Mouse (Mus musculus) G1E-ER4 (cell line): ENCODE measurements around the gene Epha2. TPM values are rescaled to one million over a fixed set of nuclear protein-coding genes. Genes with fewer than 3 reads are reported as not detected.

ENCODE experiments used
- GATA1 ChIP-seq: IDR thresholded peaks from one replicate; pipeline ENCODE4 v1.8.0; 2012; ENCODE audit warnings: low read length, inconsistent platforms
- polyA plus RNA-seq: library from polyadenylated mRNA; stranded (reverse); fragments of >175 nt; gene quantifications from 2 replicates; pipeline ENCODE4 v1.2.3, GENCODE M21; 2012

The Epha2 gene
- polyA plus RNA-seq, 1 experiment = 0.02 TPM

GRCm38 (mm10) chr4:141311078-141311477 lies 10.0 kb downstream of the Epha2 start:
- TF ChIP-seq GATA1 = no peak

GRCm38 (mm10) chr4:141311506-141311905 lies 10.5 kb downstream of the Epha2 start:
- TF ChIP-seq GATA1 = no peak

- TF ChIP-seq GATA1 = no peak
Observed at GRCm38 (mm10) chr4:141311908-141312307, 10.9 kb downstream of the Epha2 start.

GRCm38 (mm10) chr4:141312513-141313131 lies 11.6 kb downstream of the Epha2 start:
- TF ChIP-seq GATA1 = no peak

GRCm38 (mm10) chr4:141313481-141313880 lies 12.4 kb downstream of the Epha2 start:
- TF ChIP-seq GATA1 = no peak

GRCm38 (mm10) chr4:141313924-141314323 lies 12.9 kb downstream of the Epha2 start:
- no peak for TF ChIP-seq GATA1

- TF ChIP-seq GATA1 = no peak
Observed at GRCm38 (mm10) chr4:141314745-141315144, 13.7 kb downstream of the Epha2 start.

- TF ChIP-seq GATA1 = no peak
Observed at GRCm38 (mm10) chr4:141316023-141316422, 15.0 kb downstream of the Epha2 start.

GRCm38 (mm10) chr4:141316498-141317180 lies 15.6 kb downstream of the Epha2 start:
- TF ChIP-seq GATA1 = no peak

GRCm38 (mm10) chr4:141317914-141318313 lies 16.9 kb downstream of the Epha2 start:
- no peak for TF ChIP-seq GATA1

- TF ChIP-seq GATA1 = no peak
Observed at GRCm38 (mm10) chr4:141322526-141322925, 21.5 kb downstream of the Epha2 start.

- no peak for TF ChIP-seq GATA1
Observed at GRCm38 (mm10) chr4:141324771-141325191, 23.7 kb downstream of the Epha2 start.

GRCm38 (mm10) chr4:141325636-141326035 lies 24.6 kb downstream of the Epha2 start:
- no peak for TF ChIP-seq GATA1

- TF ChIP-seq GATA1 = no peak
Observed at GRCm38 (mm10) chr4:141327075-141327474, 26.0 kb downstream of the Epha2 start.

- TF ChIP-seq GATA1 = no peak
Observed at GRCm38 (mm10) chr4:141328742-141329141, 27.7 kb downstream of the Epha2 start.

- TF ChIP-seq GATA1 = no peak
Observed at GRCm38 (mm10) chr4:141329968-141330367, 28.9 kb downstream of the Epha2 start.

- no peak for TF ChIP-seq GATA1
Observed at GRCm38 (mm10) chr4:141331446-141331845, 30.4 kb downstream of the Epha2 start.
